Mouse (Mus musculus): ENCODE data around the gene Gm32742. TPM values are rescaled to one million over a fixed set of nuclear protein-coding genes. Genes with fewer than 3 reads are reported as not detected.

Gm32742 gene
- total RNA-seq, 2 experiments from 2014 or later: 0.48 TPM; not detected in 1

DNA sequence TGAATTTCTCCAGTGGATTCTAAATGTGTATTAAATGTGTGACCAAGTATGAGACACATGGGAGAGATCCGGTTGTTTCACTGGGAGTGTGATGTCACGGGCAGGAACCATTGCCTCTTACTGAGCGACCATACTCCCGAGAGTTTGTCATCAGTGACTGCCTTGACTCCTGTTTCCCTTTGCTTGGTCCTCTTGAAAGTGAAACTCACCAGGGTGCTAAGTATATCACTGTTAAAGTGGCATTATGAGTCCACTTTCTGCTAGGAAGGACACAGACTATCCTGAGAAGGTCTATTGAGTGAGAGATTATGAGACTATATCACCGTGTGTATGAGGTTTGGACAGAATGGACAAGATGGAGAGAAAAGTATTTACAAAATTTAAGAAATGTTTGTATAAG is 83.7 kb downstream of the Gm32742 start:
- no peak for ATAC-seq (replicated peaks; ENCODE audit: low FRiP score, low TSS enrichment, poor library complexity, severe bottlenecking)

Other genes starting within 250 kb of the Gm32742 start
- 28.4 and 41.0 TPM in 2 replicates for gene Sik2, start 156.4 kb downstream of the Gm32742 start, total RNA-seq (2014; fragmentation: Nextera tagmentation)
- 10.6 and 13.2 TPM in 2 replicates for gene Sik2, start 156.4 kb downstream of the Gm32742 start, total RNA-seq (2017)
- gene Btg4, start 104.6 kb downstream of the Gm32742 start, total RNA-seq (2014; fragmentation: Nextera tagmentation): not detected in 2 replicates
- gene Btg4, start 104.6 kb downstream of the Gm32742 start, total RNA-seq (2017): not detected in 2 replicates
- not detected in 2 replicates for gene Layn, start 88.4 kb downstream of the Gm32742 start, total RNA-seq (2014; fragmentation: Nextera tagmentation)
- 6.1 TPM in 1 of 2 replicates, not detected in the other for gene Layn, start 88.4 kb downstream of the Gm32742 start, total RNA-seq (2017)
- gene 4833427G06Rik, start 63.4 kb downstream of the Gm32742 start, total RNA-seq (2014; fragmentation: Nextera tagmentation): not detected in 2 replicates
- not detected in 2 replicates for gene 4833427G06Rik, start 63.4 kb downstream of the Gm32742 start, total RNA-seq (2017)
- 0.92 and 9.3 TPM in 2 replicates for gene Pou2af1, start 48.2 kb upstream of the Gm32742 start, total RNA-seq (2014; fragmentation: Nextera tagmentation)
- gene Pou2af1, start 48.2 kb upstream of the Gm32742 start, total RNA-seq (2017): 0.66 TPM in 1 of 2 replicates, not detected in the other
- gene Colca2, start 113.1 kb upstream of the Gm32742 start, total RNA-seq (2014; fragmentation: Nextera tagmentation): 0.55 TPM in 1 of 2 replicates, not detected in the other
- 0.65 TPM in 1 of 2 replicates, not detected in the other for gene Colca2, start 113.1 kb upstream of the Gm32742 start, total RNA-seq (2017)
- gene 1810046K07Rik, start 163.4 kb upstream of the Gm32742 start, total RNA-seq (2014; fragmentation: Nextera tagmentation): not detected in 2 replicates
- not detected in 2 replicates for gene 1810046K07Rik, start 163.4 kb upstream of the Gm32742 start, total RNA-seq (2017)

All from megakaryocyte-erythroid progenitor cell, adult 5-6 weeks (primary cell).